Mouse (Mus musculus) heart, adult 2 months (tissue): ENCODE results near the gene Syt16.

Source experiments
- CTCF ChIP-seq: fragments of 200-600 bp; IDR thresholded peaks from 2 replicates; pipeline ENCODE4 v1.8.1; 2022; ENCODE audit warnings: antibody characterized with exemption, mild to moderate bottlenecking, moderate library complexity
- POLR2A ChIP-seq: fragments of 200-500 bp; IDR thresholded peaks from 2 replicates; pipeline ENCODE4 v1.6.1; 2011; ENCODE audit warnings: mild to moderate bottlenecking, low read depth, low read length, control low read depth; ENCODE audit not compliant: insufficient read depth

DNA sequence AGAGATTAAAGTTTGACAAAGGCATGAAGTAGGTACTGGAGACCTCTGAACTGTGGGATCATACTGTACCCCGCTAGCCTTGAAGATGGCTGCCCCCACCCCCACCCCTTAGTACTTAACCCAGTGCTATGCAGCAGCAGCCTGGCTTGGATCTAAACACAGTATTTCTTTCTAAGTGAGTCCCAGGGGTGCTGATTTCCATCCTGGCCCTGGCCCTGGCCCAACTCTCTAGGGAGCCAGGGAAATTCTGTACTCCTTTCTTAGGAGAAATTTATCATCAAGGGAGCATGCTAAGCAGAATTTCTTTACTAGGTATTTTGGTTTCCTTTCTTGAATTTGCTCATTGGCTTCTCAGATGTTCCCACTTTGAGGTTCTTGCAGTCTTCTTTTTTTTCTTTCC, 285.4 kb downstream of the Syt16 start:
- TF ChIP-seq CTCF: no peak
- no peak for TF ChIP-seq POLR2A
